Mouse (Mus musculus): Measurements from ENCODE around the gene Cnp.
A peak's percentile ranks its signal among the peaks of the same experiment; 100 is the strongest.

The Cnp gene

DNA sequence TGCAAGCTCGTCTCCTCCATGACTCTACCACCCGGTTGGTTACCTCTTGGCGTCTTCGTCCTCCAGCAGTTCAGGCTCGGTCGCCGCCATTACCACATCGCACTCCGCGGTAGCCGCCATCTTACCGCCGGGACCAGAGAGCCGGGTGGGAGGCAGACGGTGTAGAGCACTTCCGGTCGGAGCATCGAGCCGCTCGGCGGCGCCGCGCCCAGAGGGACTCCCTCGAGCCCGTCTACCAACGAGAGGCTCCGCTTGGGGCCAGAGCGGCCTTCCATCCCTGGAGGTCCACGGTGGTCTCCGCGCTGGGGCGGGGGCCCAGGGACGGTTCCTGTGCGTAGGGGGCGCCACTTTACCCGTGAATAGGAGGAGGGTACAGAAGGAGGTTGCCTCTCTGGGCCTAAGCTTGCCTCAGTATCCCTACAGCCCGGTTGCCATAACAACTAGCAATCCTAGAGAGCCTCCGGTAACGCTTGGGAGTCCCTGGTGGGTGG, 44.8 kb downstream of the Cnp start:
- DNase-seq (ENCODE audit: low spot score in 2 of 2), result peak; percentile 97

DNA sequence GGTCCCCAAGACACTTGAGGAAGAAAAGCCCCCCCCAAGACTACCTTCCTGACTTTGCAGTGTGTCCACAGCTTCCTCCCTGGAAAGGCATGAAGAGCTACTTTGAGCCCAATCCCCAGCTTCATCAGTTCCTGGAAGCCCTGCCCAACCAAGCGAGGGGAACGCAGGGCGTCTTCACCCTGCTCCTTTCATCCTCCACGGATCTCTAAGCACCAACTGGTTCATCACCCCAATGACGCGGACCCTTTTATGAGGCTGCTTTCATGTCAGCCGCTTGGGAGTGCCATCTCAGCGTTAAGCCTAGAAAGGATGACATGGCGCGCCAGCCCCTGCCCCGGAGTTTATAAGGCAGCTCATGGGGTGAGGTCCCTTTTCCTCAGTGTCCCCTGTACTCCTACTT, 45.3 kb downstream of the Cnp start, which contains the start of gene Dnajc7:
Dnajc7 (minus strand) TSS at position 187 of the 400 bp plus-strand sequence.
- DNase-seq (ENCODE audit: low spot score in 2 of 2), result no peak

DNA sequence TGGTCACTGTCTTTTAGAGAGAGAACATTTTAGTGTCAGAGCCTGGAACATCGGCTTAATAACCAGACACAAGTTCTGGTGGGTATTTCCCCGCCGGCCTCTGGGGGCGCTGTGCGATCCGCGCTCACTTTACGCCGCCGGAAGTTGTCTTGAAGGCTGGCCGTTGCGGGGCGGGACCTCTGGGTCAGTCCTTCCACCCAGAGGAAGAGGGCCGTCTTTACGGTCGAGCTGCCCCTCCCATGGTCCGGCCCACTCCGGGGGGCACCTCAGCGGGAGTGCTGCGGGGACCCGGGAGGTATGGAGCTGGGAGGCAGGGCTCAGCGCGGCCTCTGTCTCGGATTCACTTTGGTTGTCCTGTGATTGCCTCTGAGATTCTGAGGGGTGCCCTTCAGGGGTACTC, 48.0 kb downstream of the Cnp start:
- DNase-seq (ENCODE audit: low spot score in 2 of 2), result peak; percentile 92 to 95

DNA sequence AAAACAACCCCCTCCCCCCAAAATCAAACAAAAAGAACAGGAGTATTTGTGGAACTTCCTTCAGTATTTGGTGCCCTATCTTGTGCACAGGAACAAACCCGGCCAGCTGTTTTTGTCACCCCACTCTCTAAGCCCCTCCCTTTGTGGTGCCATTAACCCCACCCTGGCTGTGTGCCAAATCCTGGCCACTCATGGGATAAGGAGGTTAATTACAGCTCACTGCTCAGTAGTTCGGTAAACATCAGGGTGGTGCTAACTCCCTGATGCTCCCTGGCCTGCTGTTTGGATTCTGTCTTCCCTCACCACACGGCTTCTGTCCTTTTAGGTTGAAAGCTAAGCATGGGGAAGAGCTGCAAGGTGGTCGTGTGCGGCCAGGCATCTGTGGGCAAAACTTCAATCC, 49.2 kb downstream of the Cnp start:
- no peak for DNase-seq (ENCODE audit: low spot score in 2 of 2)

DNA sequence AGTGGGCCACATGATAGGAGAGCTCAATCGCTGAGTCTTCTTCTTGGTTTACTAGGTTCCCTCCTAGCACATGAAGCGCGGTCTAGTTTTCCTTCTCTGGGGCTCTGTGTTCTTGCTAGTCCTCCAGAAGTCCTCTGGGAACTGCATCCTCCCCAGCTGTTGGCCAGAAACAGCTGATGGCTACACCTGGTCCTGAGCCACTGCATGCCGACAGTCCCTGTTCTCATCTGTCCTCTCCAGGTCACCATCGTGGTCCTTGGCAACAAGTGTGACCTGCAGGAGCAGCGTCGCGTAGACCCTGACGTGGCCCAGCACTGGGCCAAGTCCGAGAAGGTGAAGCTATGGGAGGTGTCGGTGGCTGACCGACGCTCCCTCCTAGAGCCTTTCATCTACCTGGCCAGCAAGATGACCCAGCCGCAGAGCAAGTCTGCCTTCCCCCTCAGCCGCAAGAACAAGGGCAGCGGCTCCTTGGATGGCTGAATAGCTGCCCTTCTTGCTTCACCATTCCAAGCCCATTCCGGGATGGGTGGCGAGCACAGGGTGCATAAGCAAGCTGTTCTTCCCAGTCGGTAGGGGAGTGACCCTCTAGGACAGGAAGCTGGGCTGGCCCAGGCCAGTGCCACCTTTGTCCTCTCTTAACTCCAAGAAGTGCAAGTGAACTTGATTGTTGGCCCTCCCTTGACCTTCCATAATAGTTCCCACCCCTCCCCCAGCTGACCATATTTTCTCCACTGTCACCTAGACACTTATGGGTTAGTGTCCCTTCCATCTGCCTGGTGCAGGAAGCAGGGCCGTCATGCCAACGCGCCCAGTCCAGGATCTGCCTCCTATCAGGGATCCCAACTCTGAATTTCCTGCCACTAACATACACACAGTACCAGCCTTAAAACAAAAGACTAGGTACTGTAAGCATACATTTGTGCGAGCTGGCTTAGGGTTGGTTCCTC, 51.3 kb downstream of the Cnp start:
- DNase-seq (ENCODE audit: low spot score in 2 of 2), result no peak

DNA sequence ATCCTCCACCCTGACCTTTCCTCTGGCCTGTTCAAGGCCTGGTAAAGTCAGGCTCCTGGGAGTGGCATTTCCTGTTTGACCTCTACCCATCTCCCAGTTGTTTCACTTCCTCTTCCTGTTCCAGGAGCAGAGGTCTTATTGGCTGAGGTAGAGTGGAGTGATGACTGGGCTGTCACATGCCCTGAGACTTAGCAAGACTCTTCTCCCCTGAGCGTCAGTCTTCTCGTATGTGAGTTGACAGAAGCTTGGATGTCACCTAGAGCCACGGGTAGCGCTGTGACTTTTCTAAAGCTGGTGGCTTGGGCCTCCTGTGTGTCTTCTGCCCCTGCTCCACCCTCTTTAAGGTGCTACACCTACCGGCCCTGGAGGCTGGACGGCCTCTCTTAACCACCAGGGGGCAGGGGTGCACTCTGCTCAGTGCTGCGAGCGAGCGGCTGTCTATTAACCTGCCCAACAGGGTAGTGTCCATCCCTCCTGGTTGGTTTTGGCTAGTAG, 52.0 kb downstream of the Cnp start:
- DNase-seq (ENCODE audit: low spot score in 2 of 2), result peak in 1 of 2 experiments; percentile 64

DNA sequence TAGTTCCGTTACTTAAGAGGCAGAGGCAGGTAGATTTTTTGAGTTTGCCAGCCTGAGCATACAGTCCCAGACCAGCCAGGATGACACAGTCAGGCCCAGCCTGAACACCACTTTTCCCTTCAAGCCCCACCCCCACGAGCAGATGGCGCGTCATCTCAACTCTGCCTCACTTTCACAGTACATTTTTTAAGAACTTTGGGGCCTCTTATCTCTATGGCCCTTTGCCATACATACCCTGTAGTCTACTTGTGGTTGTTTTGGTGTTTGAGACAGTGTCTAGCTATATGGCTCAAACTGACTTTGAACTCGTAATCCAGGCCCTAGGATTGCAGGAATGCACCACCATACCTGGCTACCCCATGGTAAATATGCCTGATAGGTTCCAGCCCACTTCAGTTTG, 53.4 kb downstream of the Cnp start:
- DNase-seq (ENCODE audit: low spot score in 2 of 2), result no peak

DNA sequence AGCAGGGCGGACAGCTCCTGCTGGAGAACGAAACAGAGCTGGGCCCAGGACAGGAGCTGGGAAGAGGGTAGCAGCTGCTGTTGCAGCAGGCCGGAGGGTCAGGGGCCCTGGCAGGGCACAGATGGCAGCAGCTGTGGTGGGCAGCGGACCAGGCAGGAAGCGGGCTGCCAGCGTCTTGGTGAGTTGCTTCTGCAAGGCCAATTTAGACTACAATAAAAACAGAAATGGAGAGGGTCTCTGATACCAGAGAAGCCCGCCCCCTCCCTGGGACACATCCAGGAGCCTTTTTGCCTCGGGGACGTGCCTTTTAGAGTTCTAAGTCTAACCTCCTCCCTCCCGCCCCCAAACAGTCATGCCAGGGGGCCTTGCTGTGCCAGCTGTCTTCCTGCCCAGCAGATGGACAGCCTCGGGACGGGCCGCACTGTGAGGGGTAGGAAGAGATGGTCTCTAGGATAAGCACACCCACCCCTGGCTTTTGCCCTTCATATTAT, 54.2 kb downstream of the Cnp start:
- DNase-seq (ENCODE audit: low spot score in 2 of 2), result peak; percentile 34 to 56

DNA sequence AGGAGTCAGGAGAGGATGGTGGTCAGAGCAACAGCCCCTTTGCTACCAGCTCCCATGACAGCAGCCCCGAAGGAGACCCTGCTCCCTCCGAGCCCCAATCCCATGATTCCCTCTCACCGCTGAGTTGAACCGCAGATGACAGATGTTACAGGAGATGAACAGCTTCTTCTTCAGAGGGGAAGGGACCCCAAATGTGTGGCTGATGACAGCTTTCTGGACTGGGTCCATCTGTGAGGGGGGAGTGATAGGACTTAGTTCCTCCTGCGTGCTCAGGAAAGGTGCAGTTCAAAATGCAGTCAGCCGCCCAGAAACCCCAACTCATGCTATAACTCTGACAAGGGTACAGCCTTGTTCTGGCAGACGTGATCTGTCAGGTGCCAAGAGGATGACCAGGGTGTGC, 59.8 kb downstream of the Cnp start:
- DNase-seq (ENCODE audit: low spot score in 2 of 2), result no peak

DNA sequence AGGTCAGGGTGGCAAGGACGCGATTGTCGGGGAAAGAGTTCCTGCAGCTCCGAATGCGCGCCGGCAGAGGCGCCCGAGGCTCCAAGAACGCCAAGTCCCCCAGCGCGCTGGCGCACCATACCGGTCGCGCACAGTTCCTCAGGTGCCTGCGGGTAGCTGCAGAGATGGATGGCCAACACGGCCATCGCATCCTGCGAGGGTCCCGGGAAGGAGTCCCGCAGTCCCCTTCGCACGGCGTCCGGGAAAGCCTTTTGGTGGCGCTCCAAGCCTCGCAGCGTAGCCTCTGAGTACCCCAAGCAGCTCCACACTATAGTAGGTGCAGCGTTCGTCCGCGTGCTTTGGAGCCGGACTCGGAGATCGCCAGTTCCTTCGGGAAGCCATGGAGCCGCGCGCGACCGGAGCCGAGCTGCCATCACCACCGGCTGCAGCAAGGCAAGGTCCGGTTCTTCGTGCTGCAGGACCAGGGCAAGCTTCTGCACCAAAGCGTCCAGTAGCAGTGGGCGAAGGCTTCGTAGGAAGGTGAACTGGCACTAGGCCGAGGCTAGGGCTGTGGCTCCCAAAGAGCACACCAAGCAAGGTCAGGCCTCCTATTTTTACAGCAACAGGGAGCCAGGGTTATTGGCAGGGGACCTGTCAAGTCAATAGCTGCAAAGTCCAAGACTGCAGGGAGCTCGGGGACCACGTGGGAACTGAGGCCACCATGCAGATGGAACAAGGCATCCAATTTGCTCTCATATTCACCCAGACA, 65.6 kb downstream of the Cnp start:
- peak in 1 of 2 experiments; percentile 34 for DNase-seq (ENCODE audit: low spot score in 2 of 2)

Measured in frontal cortex, postnatal 10 days (tissue).